Mouse (Mus musculus) lung, adult 2 months (tissue): ENCODE data around the gene Hmgb1.

Source experiments
- CTCF ChIP-seq: fragments of 200-500 bp; IDR thresholded peaks from 2 replicates; pipeline ENCODE4 v1.5.1; 2011; ENCODE audit warnings: mild to moderate bottlenecking, low read length, control low read depth; ENCODE audit not compliant: insufficient read depth
- POLR2A ChIP-seq: fragments of 200-500 bp; IDR thresholded peaks from 2 replicates; pipeline ENCODE4 v1.6.1; 2011; ENCODE audit warnings: low read depth, mild to moderate bottlenecking, control low read depth, low read length, borderline replicate concordance; ENCODE audit errors: extremely low read depth

DNA sequence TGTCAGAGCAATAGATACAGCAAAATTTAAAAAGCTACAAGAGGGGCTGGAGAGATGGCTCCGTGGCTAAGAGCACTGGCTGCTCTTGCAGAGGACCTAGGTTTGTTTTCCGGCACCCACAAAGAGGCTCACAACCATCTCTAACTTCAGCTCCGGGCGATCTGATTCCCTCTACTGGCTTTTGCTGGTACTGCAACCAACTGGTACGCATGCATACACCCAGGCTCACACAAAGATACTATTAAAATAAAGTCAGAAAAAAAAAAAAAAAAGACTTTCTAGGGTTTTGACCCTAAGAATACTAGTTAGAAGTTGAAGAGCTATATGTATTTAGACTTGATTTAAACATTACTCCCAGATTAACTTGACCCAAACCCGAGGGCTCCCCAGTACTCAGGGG, 82.4 kb downstream of the Hmgb1 start:
- TF ChIP-seq POLR2A (no peak), CTCF (0 out of 2 replicates have a peak, but pooled peaks have one; percentile 6)
